Comparison of ENCODE assay signal across 13 mouse cellular contexts in the genomic region with DNA sequence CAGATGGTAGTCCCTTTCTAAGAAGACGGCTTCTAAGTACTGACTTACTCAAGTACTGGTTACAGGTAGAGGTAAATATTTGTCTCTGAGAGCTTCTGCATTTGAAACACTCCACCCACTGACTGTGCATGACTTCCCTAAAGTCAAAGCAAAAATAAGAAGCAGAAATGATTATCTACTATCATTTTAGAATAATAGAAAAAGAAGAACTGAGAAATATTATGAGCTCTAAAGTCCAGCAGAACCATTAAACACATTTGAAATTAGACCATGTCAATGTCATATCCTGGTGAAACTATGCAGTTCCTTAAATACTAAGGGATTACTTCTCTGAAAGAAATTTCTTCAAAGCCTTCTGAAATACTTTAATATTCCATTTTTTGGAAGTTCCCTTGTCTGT. TPM values are rescaled to one million over a fixed set of nuclear protein-coding genes. Genes with fewer than 3 reads are reported as not detected.
"Had no signal": no experiment of that assay in that cellular context is flagged by ENCODE, and none has a peak within 500 bp of the region (broad histone marks: within the 10 kb centered on the region; RNA-seq: fewer than 3 reads in every experiment).

No protein-coding gene starts in this region.

- H3K36me3 ChIP-seq: limb, embryonic 10.5 days; liver, embryonic 13.5 days; midbrain, embryonic 15.5 days; neural tube, embryonic 13.5 days had no signal

- H3K9me3 ChIP-seq: limb, embryonic 10.5 days; liver, embryonic 13.5 days; megakaryocyte, embryonic 14.5 days; midbrain, embryonic 15.5 days; neural tube, embryonic 13.5 days had no signal

- H3K27ac ChIP-seq: left cerebral cortex, adult 2 months; limb, embryonic 10.5 days; liver, embryonic 13.5 days; midbrain, embryonic 15.5 days; neural tube, embryonic 13.5 days had no signal

- ATAC-seq: liver, postnatal 0 days; midbrain, embryonic 15.5 days had no signal

- H3K4me3 ChIP-seq: left cerebral cortex, adult 2 months; limb, embryonic 10.5 days; liver, embryonic 13.5 days; midbrain, embryonic 15.5 days; neural tube, embryonic 13.5 days had no signal

- H3K4me1 ChIP-seq: limb, embryonic 10.5 days; liver, embryonic 13.5 days; megakaryocyte, embryonic 14.5 days; midbrain, embryonic 15.5 days; neural tube, embryonic 13.5 days had no signal

- H3K27me3 ChIP-seq: liver, embryonic 13.5 days; megakaryocyte, embryonic 14.5 days; midbrain, embryonic 15.5 days; neural tube, embryonic 13.5 days had no signal

- H3K9ac ChIP-seq: liver, embryonic 13.5 days; liver, postnatal 0 days; midbrain, embryonic 15.5 days; neural tube, embryonic 13.5 days had no signal

- DNase-seq: kidney, adult 18-20 months; kidney, postnatal 14 days; liver, embryonic 13.5 days; liver, postnatal 0 days; right cerebral cortex, adult 18-20 months; right cerebral cortex, postnatal 25 days; thymus, adult 18-20 months; thymus, postnatal 14 days had no signal

RNA-seq across cellular contexts. Expression of a gene that starts 10.7 kb away (rescaled TPM):
- polyA plus RNA-seq: liver, embryonic 13.5 days had no signal
